Mouse (Mus musculus) left cerebral cortex, adult 18-20 months (tissue): Measurements from ENCODE around the gene Efcab8. TPM values are rescaled to one million over a fixed set of nuclear protein-coding genes. Genes with fewer than 3 reads are reported as not detected.
A peak's percentile ranks its signal among the peaks of the same experiment; 100 is the strongest.

Experiments
- DNase-seq, 2 experiments: peaks; one replicate each; pipeline ENCODE4 v3.0.0; 2021 to 2022; ENCODE audit warnings: low spot score in 2 of 2, mixed read lengths in 1 of 2
- long read RNA-seq, 2 experiments: library from polyadenylated mRNA; stranded (forward); transcript quantifications; one replicate each; pipeline ENCODE4 v2.0.0; 2021
- total RNA-seq, 2 experiments: library from RNA; stranded (reverse); gene quantifications; 2 replicates each; pipeline ENCODE4 v1.2.3; 2021

Gene Efcab8
- under 1 TPM in 1 of 2 experiments, not detected in 1; 0.33 TPM for total RNA-seq
- long read RNA-seq, experiment 1: 0 reads
- long read RNA-seq, experiment 2, partial matches to known transcripts: 0 of 1 reads
- long read RNA-seq, experiment 2, other reads (novel, unspliced or antisense): 1 of 1 reads

GRCm38 (mm10) chr2:153779394-153779981, at the start of gene Efcab8:
Gene Efcab8, plus strand, starts transcription at chr2:153779931.
- DNase-seq: no peak

GRCm38 (mm10) chr2:153734033-153734432, 45.7 kb upstream of the Efcab8 start:
- no peak for DNase-seq

- DNase-seq: peak; percentile 99 to 100
Observed at GRCm38 (mm10) chr2:153740500-153741436, 39.0 kb upstream of the Efcab8 start, which contains the start of gene Mapre1. Gene Mapre1, plus strand, starts transcription at chr2:153741274.

- peak in 1 of 2 experiments; percentile 6 for DNase-seq
Observed at GRCm38 (mm10) chr2:153741437-153742065, 38.2 kb upstream of the Efcab8 start.

GRCm38 (mm10) chr2:153747994-153748393, 31.7 kb upstream of the Efcab8 start:
- no peak for DNase-seq

GRCm38 (mm10) chr2:153750363-153750762, 29.4 kb upstream of the Efcab8 start:
- DNase-seq: no peak

- DNase-seq: no peak
Observed at GRCm38 (mm10) chr2:153762121-153762520, 17.6 kb upstream of the Efcab8 start.

- DNase-seq: no peak
Observed at GRCm38 (mm10) chr2:153767484-153767883, 12.2 kb upstream of the Efcab8 start.

- no peak for DNase-seq
Observed at GRCm38 (mm10) chr2:153768881-153769280, 10.8 kb upstream of the Efcab8 start.

GRCm38 (mm10) chr2:153772950-153773349, 6.8 kb upstream of the Efcab8 start:
- DNase-seq: no peak

GRCm38 (mm10) chr2:153775472-153775871, 4.3 kb upstream of the Efcab8 start:
- DNase-seq: no peak

- DNase-seq: peak; percentile 41 to 55
Observed at GRCm38 (mm10) chr2:153778638-153779362, 931 bp upstream of the Efcab8 start.

GRCm38 (mm10) chr2:153781181-153781580, 1.4 kb downstream of the Efcab8 start:
- no peak for DNase-seq

- DNase-seq: no peak
Observed at GRCm38 (mm10) chr2:153784668-153785067, 4.9 kb downstream of the Efcab8 start.

GRCm38 (mm10) chr2:153793366-153793765, 13.6 kb downstream of the Efcab8 start:
- no peak for DNase-seq

GRCm38 (mm10) chr2:153795090-153795489, 15.4 kb downstream of the Efcab8 start:
- DNase-seq: no peak

GRCm38 (mm10) chr2:153807464-153807863, 27.7 kb downstream of the Efcab8 start:
- peak; percentile 69 to 70 for DNase-seq

- no peak for DNase-seq
Observed at GRCm38 (mm10) chr2:153808146-153808545, 28.4 kb downstream of the Efcab8 start.

- DNase-seq: no peak
Observed at GRCm38 (mm10) chr2:153808841-153809240, 29.1 kb downstream of the Efcab8 start.

- no peak for DNase-seq
Observed at GRCm38 (mm10) chr2:153809921-153810320, 30.2 kb downstream of the Efcab8 start.
